Mouse (Mus musculus) kidney, embryonic 15.5 days (tissue): ENCODE data around the gene Pced1b. TPM values are rescaled to one million over a fixed set of nuclear protein-coding genes. Genes with fewer than 3 reads are reported as not detected.
"Not testable (repeated sequence)": the region's sequence is repeated elsewhere in the genome, so short reads cannot be mapped to it uniquely, and the experiment has no call there.

Experiments
- ATAC-seq: fragments of 200-750 bp; cut with Nextera tagmentation; replicated peaks from 2 replicates; pipeline ENCODE4 v1.8.0; 2017; ENCODE audit warnings: moderate TSS enrichment; ENCODE audit not compliant: low FRiP score
- H3K27ac ChIP-seq: fragments of 300-500 bp; sonication (generic); 2 replicates; pipeline ENCODE4 v1.5.1; 2015; ENCODE audit warnings: mild to moderate bottlenecking, inconsistent platforms
- H3K27me3 ChIP-seq: fragments of 300-500 bp; sonication (generic); 2 replicates; pipeline ENCODE4 v1.6.1; 2015; ENCODE audit warnings: inconsistent platforms
- H3K36me3 ChIP-seq: fragments of 300-500 bp; sonication (generic); 2 replicates; pipeline ENCODE4 v1.6.1; 2015; ENCODE audit warnings: inconsistent platforms
- H3K4me1 ChIP-seq: fragments of 300-500 bp; sonication (generic); 2 replicates; pipeline ENCODE4 v1.6.1; 2015; ENCODE audit warnings: inconsistent platforms
- H3K4me2 ChIP-seq: fragments of 300-500 bp; sonication (generic); 2 replicates; pipeline ENCODE4 v1.6.1; 2015; ENCODE audit warnings: moderate library complexity, mild to moderate bottlenecking, inconsistent platforms
- H3K4me3 ChIP-seq: fragments of 300-500 bp; sonication (generic); replicated peaks from 2 replicates; pipeline ENCODE4 v1.5.1; 2015; ENCODE audit warnings: mild to moderate bottlenecking, inconsistent platforms
- H3K9ac ChIP-seq: fragments of 300-500 bp; sonication (generic); 2 replicates; pipeline ENCODE4 v1.6.1; 2015; ENCODE audit warnings: mild to moderate bottlenecking, inconsistent platforms
- H3K9me3 ChIP-seq: fragments of 300-500 bp; sonication (generic); replicated peaks from 2 replicates; pipeline ENCODE4 v1.6.1; 2016; ENCODE audit warnings: inconsistent platforms
- WGBS: fragments of 180-500 bp; shearing (Covaris S2); methylation state at CpG from one replicate; pipeline ENCODE4 v1.1.7; 2015; ENCODE audit warnings: mixed read lengths; 5-methylcytosine and 5-hydroxymethylcytosine counted together
- polyA plus RNA-seq: library from polyadenylated mRNA; unstranded; fragments of >200 nt; fragmentation: Nextera tagmentation; extraction: Ambion mirVana; gene quantifications from 2 replicates; pipeline ENCODE4 v1.2.1, GENCODE M21; 2015

Gene Pced1b
- polyA plus RNA-seq, 1 experiment from 2014 or later, result 5.5 TPM

GRCm38 (mm10) chr15:97368631-97369030 is 121.7 kb downstream of the Pced1b start:
- Histone ChIP-seq H3K27ac (no peak overlapping the region), H3K9me3 (no peaks in the 10 kb centered on the region), H3K4me3 (no peak overlapping the region), H3K9ac (no peak overlapping the region), H3K4me2 (no peak overlapping the region), H3K27me3 (no peaks in the 10 kb centered on the region), H3K4me1 (peaks cover 15% of the 10 kb centered on the region), H3K36me3 (0 out of 2 replicates have a peak, but pooled peaks cover 3% of the 10 kb centered on the region)
- 79% methylated on average over 7 of the region's 7 CpGs for WGBS
- ATAC-seq, result no peak

GRCm38 (mm10) chr15:97369144-97369543 is 122.2 kb downstream of the Pced1b start:
- Histone ChIP-seq H3K27me3 (no peaks in the 10 kb centered on the region), H3K9ac (no peak overlapping the region), H3K4me2 (no peak overlapping the region), H3K4me1 (peaks cover 18% of the 10 kb centered on the region), H3K9me3 (no peaks in the 10 kb centered on the region), H3K4me3 (no peak overlapping the region), H3K27ac (no peak overlapping the region), H3K36me3 (0 out of 2 replicates have a peak, but pooled peaks cover 3% of the 10 kb centered on the region)
- no peak for ATAC-seq
- 85% methylated on average over 10 of the region's 10 CpGs for WGBS

- Histone ChIP-seq H3K36me3 (0 out of 2 replicates have a peak, but pooled peaks cover 3% of the 10 kb centered on the region), H3K27ac (no peak overlapping the region), H3K9ac (no peak overlapping the region), H3K9me3 (no peaks in the 10 kb centered on the region), H3K4me3 (no peak overlapping the region), H3K4me2 (no peak overlapping the region), H3K4me1 (peaks cover 22% of the 10 kb centered on the region), H3K27me3 (no peaks in the 10 kb centered on the region)
- ATAC-seq, result no peak
- 93% methylated on average over 7 of the region's 7 CpGs for WGBS
Measured at GRCm38 (mm10) chr15:97370880-97371279, 124.0 kb downstream of the Pced1b start.

GRCm38 (mm10) chr15:97372043-97372442 is 125.1 kb downstream of the Pced1b start:
- H3K27ac ChIP-seq, H3K9me3 ChIP-seq, H3K4me3 ChIP-seq, H3K9ac ChIP-seq, ATAC-seq, H3K27me3 ChIP-seq, H3K36me3 ChIP-seq, H3K4me2 ChIP-seq: not testable (repeated sequence)
- H3K4me1 ChIP-seq, result peaks cover 34% of the 10 kb centered on the region
- WGBS, result 61% methylated on average over 3 of the region's 3 CpGs

DNA sequence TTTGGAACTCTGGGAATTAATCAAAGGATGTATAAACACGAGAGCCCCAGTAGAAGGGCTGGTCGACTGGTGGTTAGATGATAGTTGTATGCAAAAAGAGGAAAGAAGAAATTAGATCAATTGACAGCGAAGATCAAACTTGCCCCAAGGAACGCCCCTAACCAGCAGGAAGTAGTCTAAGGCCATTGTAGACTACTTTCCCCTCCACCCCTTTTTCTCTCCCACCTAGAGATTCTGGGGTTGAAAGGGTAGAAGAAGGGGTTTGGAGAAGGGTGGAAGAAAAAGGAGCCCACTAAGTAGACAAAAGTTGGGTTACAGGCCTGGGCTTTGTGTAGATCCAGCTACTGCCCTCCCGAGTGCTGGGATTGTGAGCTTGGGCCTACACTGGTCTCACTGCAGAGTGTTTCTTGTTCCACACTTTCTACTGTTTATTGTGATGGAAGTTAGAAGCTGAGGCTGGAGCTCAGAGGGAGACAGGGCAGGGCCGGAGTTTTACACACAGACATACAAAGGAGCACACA is 125.8 kb downstream of the Pced1b start:
- WGBS, result 54% methylated on average over 6 of the region's 6 CpGs
- Histone ChIP-seq H3K4me2 (no peak overlapping the region), H3K27ac (peak overlapping the region; percentile 67), H3K9me3 (no peaks in the 10 kb centered on the region), H3K4me3 (no peak overlapping the region), H3K4me1 (peaks cover 39% of the 10 kb centered on the region), H3K27me3 (no peaks in the 10 kb centered on the region), H3K9ac (no peak overlapping the region), H3K36me3 (0 out of 2 replicates have a peak, but pooled peaks cover 3% of the 10 kb centered on the region)
- ATAC-seq, result no peak

- H3K27me3 ChIP-seq, result no peaks in the 10 kb centered on the region
- 7% methylated on average over 25 of the region's 25 CpGs for WGBS
- peak overlapping the region; percentile 67 for H3K27ac ChIP-seq
- H3K9me3 ChIP-seq, result no peaks in the 10 kb centered on the region
- 0 out of 2 replicates have a peak, but pooled peaks cover 3% of the 10 kb centered on the region for H3K36me3 ChIP-seq
- ATAC-seq, result peak; percentile 47; the same call in 1 of the 2 replicates
- peak overlapping the region; percentile 53 for H3K4me2 ChIP-seq
- H3K9ac ChIP-seq, result no peak overlapping the region
- H3K4me3 ChIP-seq, result peak overlapping the region; percentile 13
- peaks cover 39% of the 10 kb centered on the region for H3K4me1 ChIP-seq
Measured at GRCm38 (mm10) chr15:97373203-97374084, 126.5 kb downstream of the Pced1b start.

DNA sequence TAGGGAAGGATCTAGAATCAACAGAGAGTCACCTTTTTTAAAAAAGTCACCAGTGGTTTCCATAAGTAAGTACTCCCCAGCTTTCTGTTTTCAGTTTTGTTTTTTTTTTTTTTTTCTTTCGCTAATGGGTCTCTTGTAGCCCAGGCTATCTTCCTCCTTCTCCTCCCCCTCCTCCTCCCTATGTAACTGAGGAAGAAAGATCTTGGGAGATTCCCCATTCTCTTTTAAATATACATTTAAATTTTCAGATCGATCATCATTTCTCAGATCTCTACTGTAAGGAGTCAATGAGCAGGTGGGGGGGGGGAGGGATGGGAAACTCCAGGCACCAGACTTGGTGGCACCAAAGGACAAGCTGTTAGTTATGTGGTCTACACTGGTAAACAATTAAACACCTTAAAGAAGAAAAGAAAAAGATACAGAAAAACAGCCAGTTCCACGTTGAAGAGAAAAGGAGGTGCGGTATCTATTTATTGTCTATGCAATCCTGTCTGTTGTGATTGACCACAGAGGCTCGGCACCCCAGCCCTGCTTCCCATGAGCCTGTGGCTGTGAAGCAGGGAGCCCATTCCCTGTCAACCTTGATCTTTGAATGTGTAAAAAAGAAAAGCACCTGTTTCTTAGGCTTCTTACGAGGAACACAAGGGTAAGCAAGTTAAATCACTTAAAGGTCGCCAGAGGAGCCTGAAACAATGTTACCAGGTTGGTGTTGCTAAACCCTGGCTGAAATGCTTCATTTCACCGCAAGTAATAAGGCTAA is 127.4 kb downstream of the Pced1b start:
- Histone ChIP-seq H3K4me1 (peaks cover 39% of the 10 kb centered on the region), H3K4me3 (no peak overlapping the region), H3K27me3 (no peaks in the 10 kb centered on the region), H3K27ac (no peak overlapping the region), H3K9ac (no peak overlapping the region), H3K4me2 (peak overlapping the region; percentile 53), H3K9me3 (no peaks in the 10 kb centered on the region), H3K36me3 (0 out of 2 replicates have a peak, but pooled peaks cover under 1% of the 10 kb centered on the region)
- 57% methylated on average over 8 of the region's 8 CpGs for WGBS
- ATAC-seq, result no peak

DNA sequence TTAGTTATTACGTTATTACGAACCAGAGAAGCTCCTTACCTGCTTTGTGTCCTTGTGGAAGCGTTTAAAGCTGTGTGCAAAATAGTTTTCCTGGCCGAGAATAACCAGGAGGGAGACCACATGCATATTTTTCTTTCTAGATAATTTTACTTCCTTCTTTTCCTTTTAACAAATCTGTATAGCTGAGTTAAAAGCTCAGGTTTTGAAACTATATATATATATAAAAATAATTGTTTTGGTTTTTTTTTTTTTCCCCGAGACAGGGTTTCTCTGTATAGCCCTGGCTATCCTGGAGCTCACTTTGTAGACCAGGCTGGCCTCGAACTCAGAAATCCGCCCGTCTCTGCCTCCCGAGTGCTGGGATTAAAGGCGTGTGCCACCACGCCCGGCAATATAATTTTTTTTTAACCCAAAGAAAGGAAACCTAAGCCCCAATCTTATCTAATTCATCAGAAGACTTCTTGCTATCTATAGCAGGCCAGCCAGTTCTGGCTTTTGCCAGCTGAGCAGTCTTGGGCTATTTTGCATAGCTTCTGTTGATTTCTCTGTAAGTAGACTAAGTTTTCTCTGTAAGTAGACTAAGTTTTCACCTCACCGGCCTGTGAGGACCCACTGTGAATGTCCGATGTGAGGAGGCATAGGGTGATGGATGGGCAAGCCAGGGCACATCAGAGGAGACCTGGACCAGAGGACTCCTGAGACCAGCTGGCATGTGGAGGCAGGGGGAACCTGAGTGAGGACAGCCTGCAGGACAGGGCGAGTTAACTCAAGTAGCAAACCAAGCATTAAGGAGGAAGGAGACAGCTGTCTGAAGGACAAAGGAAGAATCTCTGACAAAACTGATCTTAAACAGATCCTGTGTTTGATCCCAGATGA is 128.2 kb downstream of the Pced1b start:
- no peak for ATAC-seq
- WGBS, result 82% methylated on average over 15 of the region's 15 CpGs

DNA sequence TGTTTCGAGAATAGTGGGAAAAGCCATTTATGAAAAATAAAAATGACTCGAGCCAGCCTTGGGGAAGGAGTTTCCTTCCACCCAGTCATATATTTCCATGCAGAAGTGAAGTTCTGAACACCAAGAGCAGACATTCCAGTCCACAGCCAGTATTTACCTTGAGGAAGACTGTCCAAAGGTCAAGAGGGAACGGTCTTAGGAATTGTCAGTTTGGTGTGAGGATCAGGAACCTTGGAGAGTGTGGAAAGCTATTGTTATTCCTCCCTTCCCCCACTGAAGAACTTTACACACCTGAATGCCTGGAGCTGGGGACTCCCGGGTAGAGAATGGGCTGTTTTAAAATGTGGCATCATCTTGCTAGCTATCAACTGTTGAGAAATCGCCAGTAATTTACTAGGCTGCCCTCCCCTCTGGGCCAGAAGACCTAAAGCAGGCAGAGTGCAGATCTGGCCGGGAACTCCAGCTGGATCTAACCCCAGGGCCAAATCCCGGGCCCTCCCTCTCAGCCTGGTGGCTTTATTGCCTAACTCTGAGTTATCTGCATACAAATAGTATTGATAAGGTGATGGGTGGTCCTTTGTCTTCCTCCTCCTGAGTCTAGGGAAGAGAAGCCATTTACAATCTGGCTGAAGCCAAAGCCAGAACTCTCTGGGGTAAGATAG is 129.3 kb downstream of the Pced1b start:
- no peaks in the 10 kb centered on the region for H3K27me3 ChIP-seq
- H3K4me1 ChIP-seq, result peaks cover 43% of the 10 kb centered on the region
- H3K4me2 ChIP-seq, result no peak overlapping the region
- H3K36me3 ChIP-seq, result no peaks in the 10 kb centered on the region
- no peak overlapping the region for H3K4me3 ChIP-seq
- WGBS, result 27% methylated on average over 7 of the region's 7 CpGs
- H3K9me3 ChIP-seq, result no peaks in the 10 kb centered on the region
- no peak overlapping the region for H3K9ac ChIP-seq
- ATAC-seq, result 0 out of 2 replicates have a peak, but pooled peaks have one; percentile 22
- peak overlapping the region; percentile 54; the same call in 1 of the 2 replicates for H3K27ac ChIP-seq

More for the DNA sequence above, 128.2 kb downstream of the Pced1b start:
- Histone ChIP-seq H3K4me3 (no peak overlapping the region), H3K27me3 (no peaks in the 10 kb centered on the region), H3K9me3 (no peaks in the 10 kb centered on the region), H3K4me2 (no peak overlapping the region), H3K4me1 (peaks cover 41% of the 10 kb centered on the region), H3K36me3 (no peaks in the 10 kb centered on the region), H3K9ac (no peak overlapping the region), H3K27ac (no peak overlapping the region)

DNA sequence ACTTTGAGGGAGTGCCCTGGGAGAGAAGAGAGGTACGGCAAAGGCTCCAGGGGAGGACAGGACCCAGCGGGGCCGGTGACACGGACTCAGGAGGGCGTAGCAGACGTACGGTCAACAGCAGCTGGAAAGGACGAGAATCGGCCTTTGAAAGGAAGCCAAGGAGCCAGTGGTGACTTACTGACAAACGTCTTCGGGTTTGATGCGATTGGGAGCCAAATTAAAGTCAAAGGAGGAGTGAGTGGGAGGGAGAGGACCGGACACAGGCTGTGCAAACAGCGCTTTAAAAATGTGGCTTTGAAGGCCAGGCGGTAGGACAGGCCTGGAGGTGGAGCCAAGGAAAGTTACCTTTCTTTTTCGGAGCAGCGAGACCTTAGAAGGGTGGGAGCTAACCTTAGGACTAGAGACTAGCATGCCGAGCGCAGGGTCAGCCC is 129.9 kb downstream of the Pced1b start:
- peak overlapping the region; percentile 54; the same call in 1 of the 2 replicates for H3K27ac ChIP-seq
- no peak overlapping the region for H3K9ac ChIP-seq
- H3K36me3 ChIP-seq, result no peaks in the 10 kb centered on the region
- peaks cover 43% of the 10 kb centered on the region for H3K4me1 ChIP-seq
- no peaks in the 10 kb centered on the region for H3K27me3 ChIP-seq
- 14% methylated on average over 19 of the region's 19 CpGs for WGBS
- 0 out of 2 replicates have a peak, but pooled peaks have one; percentile 54 for ATAC-seq
- peak overlapping the region; percentile 15; the same call in 1 of the 2 replicates for H3K4me3 ChIP-seq
- no peaks in the 10 kb centered on the region for H3K9me3 ChIP-seq
- H3K4me2 ChIP-seq, result peak overlapping the region; percentile 48
